Mouse (Mus musculus) midbrain, embryonic 16.5 days (tissue): Measurements from ENCODE around the gene Slc35a5. TPM values are rescaled to one million over a fixed set of nuclear protein-coding genes. Genes with fewer than 3 reads are reported as not detected.

Experiments used
- ATAC-seq: fragments of 200-750 bp; cut with Nextera tagmentation; 2 replicates; pipeline ENCODE4 v1.8.0; 2017; ENCODE audit warnings: moderate TSS enrichment
- H3K27ac ChIP-seq: fragments of 300-500 bp; sonication (generic); 2 replicates; pipeline ENCODE4 v1.5.1; 2014; ENCODE audit warnings: mild to moderate bottlenecking, low read length, mixed read lengths
- H3K27me3 ChIP-seq: fragments of 300-500 bp; sonication (generic); 2 replicates; pipeline ENCODE4 v1.6.1; 2014; ENCODE audit warnings: low read depth, low read length, mixed read lengths; ENCODE audit not compliant: control insufficient read depth, insufficient read depth
- H3K36me3 ChIP-seq: fragments of 300-500 bp; sonication (generic); 2 replicates; pipeline ENCODE4 v1.6.1; 2014; ENCODE audit warnings: mild to moderate bottlenecking, low read length, moderate library complexity, mixed read lengths; ENCODE audit not compliant: control insufficient read depth, insufficient read depth
- H3K4me1 ChIP-seq: fragments of 300-500 bp; sonication (generic); 2 replicates; pipeline ENCODE4 v1.6.1; 2014; ENCODE audit warnings: mild to moderate bottlenecking, low read length, mixed read lengths; ENCODE audit not compliant: control insufficient read depth, insufficient read depth
- H3K4me2 ChIP-seq: fragments of 300-500 bp; sonication (generic); 2 replicates; pipeline ENCODE4 v1.6.1; 2014; ENCODE audit warnings: mild to moderate bottlenecking, low read length, mixed read lengths
- H3K4me3 ChIP-seq: fragments of 300-500 bp; sonication (generic); 2 replicates; pipeline ENCODE4 v1.5.1; 2014; ENCODE audit warnings: low read depth, mild to moderate bottlenecking, low read length, moderate library complexity, mixed read lengths
- H3K9ac ChIP-seq: fragments of 300-500 bp; sonication (generic); 2 replicates; pipeline ENCODE4 v1.6.1; 2014; ENCODE audit warnings: low read depth, low read length, mixed read lengths
- H3K9me3 ChIP-seq: fragments of 300-500 bp; sonication (generic); replicated peaks from 2 replicates; pipeline ENCODE4 v1.6.1; 2014; ENCODE audit warnings: mild to moderate bottlenecking, low read length, mixed read lengths; ENCODE audit not compliant: control insufficient read depth, poor library complexity, severe bottlenecking
- WGBS: fragments of 180-500 bp; shearing (Covaris S2); extraction: QIAGEN DNeasy Blood & Tissue Kit; methylation state at CpG from one replicate; pipeline ENCODE4 v1.1.7; 2014; 5-methylcytosine and 5-hydroxymethylcytosine counted together
- polyA plus RNA-seq: library from polyadenylated mRNA; unstranded; fragments of >200 nt; fragmentation: Nextera tagmentation; extraction: Ambion mirVana; gene quantifications from 2 replicates; pipeline ENCODE4 v1.2.1, GENCODE M21; 2015

The Slc35a5 gene
- polyA plus RNA-seq = 34.5 and 38.3 TPM in 2 replicates

GRCm38 (mm10) chr16:45158522-45159388 is at the start of gene Slc35a5, which contains the start of gene Atg3:
Gene Slc35a5 (minus strand): TSS chr16:45158706.
Gene Atg3 (plus strand): TSS chr16:45158785.
- Histone ChIP-seq H3K9me3 (no peaks in the 10 kb centered on the region), H3K4me1 (peaks cover 25% of the 10 kb centered on the region), H3K27ac (peak within 1 kb of the TSS; percentile 92), H3K36me3 (peaks cover 2% of the 10 kb centered on the region; the same call in 1 of the 2 replicates), H3K4me2 (peak within 1 kb of the TSS; percentile 89), H3K27me3 (no peaks in the 10 kb centered on the region), H3K9ac (peak within 1 kb of the TSS; percentile 93), H3K4me3 (peak within 1 kb of the TSS; percentile 95)
- WGBS = under 1% methylated on average over 63 of the region's 64 CpGs
- peak; percentile 98 for ATAC-seq

- Histone ChIP-seq H3K27me3 (no peaks in the 10 kb centered on the region), H3K4me2 (no peak overlapping the region)
These were observed 46.6 kb upstream of the Slc35a5 start for GRCm38 (mm10) chr16:45204859-45205670.

GRCm38 (mm10) chr16:45204438-45204837 is 45.9 kb upstream of the Slc35a5 start:
- Histone ChIP-seq H3K27me3 (no peaks in the 10 kb centered on the region), H3K9ac (no peak overlapping the region), H3K36me3 (no peaks in the 10 kb centered on the region), H3K27ac (no peak overlapping the region), H3K4me2 (no peak overlapping the region), H3K4me3 (no peak overlapping the region), H3K9me3 (no peaks in the 10 kb centered on the region), H3K4me1 (no peaks in the 10 kb centered on the region)
- ATAC-seq = no peak
- 88% methylated on average over 4 of the region's 4 CpGs for WGBS

More at GRCm38 (mm10) chr16:45204859-45205670, 46.6 kb upstream of the Slc35a5 start:
- H3K36me3 ChIP-seq = no peaks in the 10 kb centered on the region
- 75% methylated on average over 12 of the region's 12 CpGs for WGBS
- no peak overlapping the region for H3K4me3 ChIP-seq
- H3K27ac ChIP-seq = no peak overlapping the region
- no peak overlapping the region for H3K9ac ChIP-seq
- H3K4me1 ChIP-seq = no peaks in the 10 kb centered on the region
- no peak for ATAC-seq
- no peaks in the 10 kb centered on the region for H3K9me3 ChIP-seq

- no peak overlapping the region for H3K27ac ChIP-seq
- no peaks in the 10 kb centered on the region for H3K27me3 ChIP-seq
- H3K36me3 ChIP-seq = no peaks in the 10 kb centered on the region
- no peak for ATAC-seq
- H3K4me1 ChIP-seq = no peaks in the 10 kb centered on the region
- H3K4me3 ChIP-seq = no peak overlapping the region
- H3K9me3 ChIP-seq = no peaks in the 10 kb centered on the region
- no peak overlapping the region for H3K4me2 ChIP-seq
- H3K9ac ChIP-seq = no peak overlapping the region
- WGBS = 93% methylated on average over 2 of the region's 2 CpGs
These were observed 42.9 kb upstream of the Slc35a5 start for GRCm38 (mm10) chr16:45201395-45201794.

- Histone ChIP-seq H3K9ac (no peak overlapping the region), H3K27ac (no peak overlapping the region), H3K4me3 (no peak overlapping the region), H3K4me1 (no peaks in the 10 kb centered on the region), H3K27me3 (no peaks in the 10 kb centered on the region), H3K36me3 (no peaks in the 10 kb centered on the region), H3K4me2 (no peak overlapping the region), H3K9me3 (no peaks in the 10 kb centered on the region)
- WGBS = 31% methylated on average over 6 of the region's 6 CpGs
- ATAC-seq = peak; percentile 93
These were observed 38.3 kb upstream of the Slc35a5 start for GRCm38 (mm10) chr16:45196816-45197215.

GRCm38 (mm10) chr16:45192613-45193012 is 34.1 kb upstream of the Slc35a5 start:
- H3K36me3 ChIP-seq = 0 out of 2 replicates have a peak, but pooled peaks cover 4% of the 10 kb centered on the region
- H3K4me1 ChIP-seq = no peaks in the 10 kb centered on the region
- H3K4me2 ChIP-seq = no peak overlapping the region
- no peak overlapping the region for H3K9ac ChIP-seq
- H3K9me3 ChIP-seq = no peaks in the 10 kb centered on the region
- WGBS = 0% methylated on average over 1 of the region's 1 CpGs
- H3K27ac ChIP-seq = no peak overlapping the region
- no peaks in the 10 kb centered on the region for H3K27me3 ChIP-seq
- H3K4me3 ChIP-seq = no peak overlapping the region
- peak; percentile 40 for ATAC-seq

GRCm38 (mm10) chr16:45181824-45182223 is 23.3 kb upstream of the Slc35a5 start:
- no peak for ATAC-seq
- 94% methylated on average over 5 of the region's 5 CpGs for WGBS
- H3K4me3 ChIP-seq = no peak overlapping the region

GRCm38 (mm10) chr16:45178552-45178951 is 20.0 kb upstream of the Slc35a5 start:
- 84% methylated on average over 2 of the region's 2 CpGs for WGBS
- ATAC-seq = no peak

More at GRCm38 (mm10) chr16:45181824-45182223, 23.3 kb upstream of the Slc35a5 start:
- Histone ChIP-seq H3K4me1 (no peaks in the 10 kb centered on the region), H3K9ac (no peak overlapping the region), H3K36me3 (peaks cover 8% of the 10 kb centered on the region), H3K27ac (no peak overlapping the region), H3K4me2 (no peak overlapping the region), H3K27me3 (no peaks in the 10 kb centered on the region), H3K9me3 (no peaks in the 10 kb centered on the region)

More at GRCm38 (mm10) chr16:45178552-45178951, 20.0 kb upstream of the Slc35a5 start:
- no peak overlapping the region for H3K4me3 ChIP-seq
- peaks cover 7% of the 10 kb centered on the region; the same call in 1 of the 2 replicates for H3K36me3 ChIP-seq
- no peak overlapping the region for H3K9ac ChIP-seq
- H3K27me3 ChIP-seq = no peaks in the 10 kb centered on the region
- no peak overlapping the region for H3K27ac ChIP-seq
- no peak overlapping the region for H3K4me2 ChIP-seq
- no peaks in the 10 kb centered on the region for H3K9me3 ChIP-seq
- no peaks in the 10 kb centered on the region for H3K4me1 ChIP-seq
